ENCODE assay signal across 9 mouse cellular contexts in the genomic region with DNA sequence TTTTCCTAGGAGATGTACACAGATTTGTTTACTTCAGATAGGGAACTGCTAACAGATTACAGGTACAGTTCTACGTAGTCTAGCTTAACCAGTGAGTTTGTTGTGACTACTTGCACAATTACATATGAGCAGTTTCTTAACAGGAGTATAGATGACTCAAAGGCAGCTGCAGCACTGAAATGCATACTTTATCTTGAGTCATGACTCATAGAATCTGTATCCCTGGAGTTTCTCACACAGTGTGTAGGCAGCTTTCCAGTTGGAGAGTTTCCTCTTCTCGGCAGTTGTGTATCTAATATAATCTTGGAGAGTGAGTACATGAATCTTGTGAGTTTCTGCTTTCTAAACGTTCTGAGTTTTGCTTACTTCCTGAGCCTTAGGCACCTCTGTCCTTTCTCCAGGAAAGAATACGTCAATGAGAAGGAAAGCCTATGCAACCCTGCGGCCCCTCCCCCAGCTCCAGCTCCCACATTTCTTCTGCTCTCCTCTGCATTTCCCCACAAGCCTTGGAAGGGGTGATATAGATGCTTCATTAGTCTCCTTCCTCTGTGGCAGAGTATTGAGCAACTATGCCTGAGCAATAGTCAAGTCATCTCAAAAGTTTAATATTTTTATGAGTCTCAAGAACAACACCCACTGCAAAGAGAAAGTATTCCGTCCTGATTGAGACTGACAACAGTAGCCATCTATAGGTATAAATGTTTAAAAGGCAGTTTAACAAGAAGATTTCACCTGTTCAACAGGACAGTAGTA. TPM values are rescaled to one million over a fixed set of nuclear protein-coding genes. Genes with fewer than 3 reads are reported as not detected.
DNase-seq lines count a peak whose midpoint lies in the region; ATAC-seq and TF ChIP-seq lines count a peak whose summit lies in the region.
"Had no signal": no experiment of that assay in that cellular context is flagged by ENCODE, and none has a peak within 500 bp of the region (broad histone marks: within the 10 kb centered on the region; RNA-seq: fewer than 3 reads in every experiment).

No protein-coding gene starts in this region.

- H3K4me1 ChIP-seq in heart, embryonic 14.5 days (ENCODE audit: control insufficient read depth in 2 of 2, insufficient read depth in 2 of 2, low read length in 2 of 2), result peaks cover 0 to 6% of the 10 kb centered on the region in 2 experiments; a peak in 1 of 4 replicates
- H3K4me1 ChIP-seq in heart, adult 2 months (ENCODE audit: control insufficient read depth, insufficient read depth, low read length), result no peaks in the 10 kb centered on the region
- H3K4me1 ChIP-seq in heart, embryonic 15.5 days (replicated peaks), result 0 out of 2 replicates have a peak, but pooled peaks cover 6% of the 10 kb centered on the region
- H3K4me1 ChIP-seq in midbrain, postnatal 0 days (ENCODE audit: insufficient read depth, low read length), result no peaks in the 10 kb centered on the region
- no peaks in the 10 kb centered on the region for H3K4me1 ChIP-seq in midbrain, embryonic 13.5 days (replicated peaks)
- H3K4me1 ChIP-seq: embryonic facial prominence, embryonic 13.5 days had no signal

- no peak overlapping the region for H3K9ac ChIP-seq in heart, embryonic 14.5 days (ENCODE audit: low read length)
- no peak overlapping the region for H3K9ac ChIP-seq in heart, adult 2 months (ENCODE audit: low read depth, low read length)
- no peak overlapping the region for H3K9ac ChIP-seq in heart, embryonic 15.5 days
- H3K9ac ChIP-seq in midbrain, postnatal 0 days (replicated peaks; ENCODE audit: low read length, poor library complexity, severe bottlenecking), result no peak overlapping the region
- H3K9ac ChIP-seq in midbrain, embryonic 13.5 days (replicated peaks), result no peak overlapping the region
- H3K9ac ChIP-seq: embryonic facial prominence, embryonic 13.5 days had no signal

- H3K27ac ChIP-seq in heart, embryonic 14.5 days (replicated peaks in 1 of 2; ENCODE audit: control insufficient read depth in 1 of 2, insufficient read depth in 1 of 2, low read depth in 2 of 2, low read length in 2 of 2), result 0 out of 4 replicates have a peak overlapping the region, but pooled peaks of 1 of the 2 experiments have one; percentile 10
- no peak overlapping the region for H3K27ac ChIP-seq in heart, adult 2 months
- H3K27ac ChIP-seq in heart, embryonic 15.5 days, result peak overlapping the region; percentile 52; the same call in 1 of the 2 replicates
- no peak overlapping the region for H3K27ac ChIP-seq in midbrain, postnatal 0 days (ENCODE audit: low read depth, low read length)
- H3K27ac ChIP-seq in midbrain, embryonic 13.5 days, result no peak overlapping the region
- H3K27ac ChIP-seq: embryonic facial prominence, embryonic 13.5 days had no signal

- H3K4me2 ChIP-seq in heart, embryonic 14.5 days (ENCODE audit: low read length), result peak overlapping the region; percentile 28
- 0 out of 2 replicates have a peak overlapping the region, but pooled peaks have one; percentile 8 for H3K4me2 ChIP-seq in heart, embryonic 15.5 days
- H3K4me2 ChIP-seq in myocyte (ENCODE audit: low read depth), result peak overlapping the region; percentile 76
- H3K4me2 ChIP-seq in midbrain, postnatal 0 days (ENCODE audit: low read depth, low read length, poor library complexity, severe bottlenecking), result no peak overlapping the region
- no peak overlapping the region for H3K4me2 ChIP-seq in midbrain, embryonic 13.5 days (replicated peaks)
- H3K4me2 ChIP-seq: embryonic facial prominence, embryonic 13.5 days had no signal

- TF ChIP-seq POLR2A in heart, adult 2 months (IDR thresholded peaks at IDR 0.05; ENCODE audit: insufficient read depth, low read depth, low read length), result no peak
- no peak for TF ChIP-seq POLR2A in myocyte (IDR thresholded peaks at IDR 0.05; ENCODE audit: insufficient read length, low read depth)

- intact Hi-C loops in heart, adult 2 months (cut with DNase I), result no loop called here

- H3K4me3 ChIP-seq in heart, embryonic 14.5 days (ENCODE audit: control insufficient read depth in 1 of 2, insufficient read depth in 1 of 2, low read depth in 1 of 2, low read length in 2 of 2), result no peak overlapping the region
- no peak overlapping the region for H3K4me3 ChIP-seq in heart, adult 2 months
- H3K4me3 ChIP-seq in heart, embryonic 15.5 days, result no peak overlapping the region
- no peak overlapping the region for H3K4me3 ChIP-seq in myocyte
- H3K4me3 ChIP-seq in midbrain, postnatal 0 days (ENCODE audit: low read depth, low read length), result no peak overlapping the region
- no peak overlapping the region for H3K4me3 ChIP-seq in midbrain, embryonic 13.5 days (replicated peaks)
- H3K4me3 ChIP-seq: embryonic facial prominence, embryonic 13.5 days had no signal

- TF ChIP-seq EP300 in heart, adult 2 months (IDR thresholded peaks at IDR 0.05; ENCODE audit: insufficient read depth, low read depth, low read length), result no peak

- no peaks in the 10 kb centered on the region for H3K9me3 ChIP-seq in heart, embryonic 14.5 days (ENCODE audit: control insufficient read depth, low read length)
- H3K9me3 ChIP-seq in heart, embryonic 15.5 days (replicated peaks), result no peaks in the 10 kb centered on the region
- H3K9me3 ChIP-seq in midbrain, postnatal 0 days (ENCODE audit: low read length), result no peaks in the 10 kb centered on the region
- no peaks in the 10 kb centered on the region for H3K9me3 ChIP-seq in midbrain, embryonic 13.5 days
- H3K9me3 ChIP-seq: embryonic facial prominence, embryonic 13.5 days had no signal

- TF ChIP-seq CTCF in heart, adult 2 months (IDR thresholded peaks at IDR 0.05), result no peak
- no peak for TF ChIP-seq CTCF in midbrain, postnatal 0 days (IDR thresholded peaks at IDR 0.05)

- no peaks in the 10 kb centered on the region for H3K27me3 ChIP-seq in heart, embryonic 14.5 days (ENCODE audit: control insufficient read depth, insufficient read depth, low read length)
- H3K27me3 ChIP-seq in heart, adult 2 months (ENCODE audit: control insufficient read depth, insufficient read depth, low read length), result no peaks in the 10 kb centered on the region
- H3K27me3 ChIP-seq in heart, embryonic 15.5 days, result no peaks in the 10 kb centered on the region
- H3K27me3 ChIP-seq in myocyte (ENCODE audit: control insufficient read depth, insufficient read depth, insufficient read length), result no peaks in the 10 kb centered on the region
- no peaks in the 10 kb centered on the region for H3K27me3 ChIP-seq in midbrain, postnatal 0 days (ENCODE audit: insufficient read depth, low read length)
- H3K27me3 ChIP-seq in midbrain, embryonic 13.5 days, result no peaks in the 10 kb centered on the region
- H3K27me3 ChIP-seq: embryonic facial prominence, embryonic 13.5 days had no signal

- no peaks in the 10 kb centered on the region for H3K79me2 ChIP-seq in heart, adult 2 months (replicated peaks; ENCODE audit: control insufficient read depth, insufficient read depth, low read length)
- H3K79me2 ChIP-seq in myocyte (ENCODE audit: control insufficient read depth, insufficient read depth), result no peaks in the 10 kb centered on the region

- peak; percentile 50; the same call in 1 of the 2 replicates for ATAC-seq in heart, embryonic 14.5 days (ENCODE audit: insufficient number of reproducible peaks, insufficient read depth, low FRiP score, low read depth)
- peak; percentile 60 for ATAC-seq in heart, embryonic 15.5 days (replicated peaks; ENCODE audit: insufficient number of reproducible peaks, insufficient read depth, low FRiP score, low read depth)
- no peak for ATAC-seq in midbrain, postnatal 0 days (ENCODE audit: low FRiP score)
- no peak for ATAC-seq in midbrain, embryonic 13.5 days
- ATAC-seq in inflammation-experienced regulatory T-cells, adult 6 months, result no peak

- no peak overlapping the region for H3ac ChIP-seq in myocyte (ENCODE audit: control insufficient read depth, insufficient read length)

- 40% methylated on average over 6 of the region's 6 CpGs for WGBS in heart, embryonic 14.5 days
- WGBS in heart, adult 2 months, result 33% methylated on average over 6 of the region's 6 CpGs
- 38% methylated on average over 6 of the region's 6 CpGs for WGBS in heart, embryonic 15.5 days
- WGBS in midbrain, postnatal 0 days, result 76% methylated on average over 6 of the region's 6 CpGs
- 77% methylated on average over 6 of the region's 6 CpGs for WGBS in midbrain, embryonic 13.5 days

- no peak for DNase-seq in heart, adult 2 months
- DNase-seq in NIH3T3 (ENCODE audit: low read depth), result peak; percentile 95
- no peak for DNase-seq in midbrain, postnatal 0 days (ENCODE audit: low spot score)

- no peaks in the 10 kb centered on the region for H3K36me3 ChIP-seq in heart, embryonic 14.5 days (ENCODE audit: control insufficient read depth, insufficient read depth, low read length)
- no peaks in the 10 kb centered on the region for H3K36me3 ChIP-seq in heart, adult 2 months (ENCODE audit: control insufficient read depth, insufficient read depth, low read length)
- no peaks in the 10 kb centered on the region for H3K36me3 ChIP-seq in heart, embryonic 15.5 days
- no peaks in the 10 kb centered on the region for H3K36me3 ChIP-seq in myocyte (ENCODE audit: control insufficient read depth, insufficient read depth)
- H3K36me3 ChIP-seq in midbrain, postnatal 0 days (ENCODE audit: insufficient read depth, low read length), result no peaks in the 10 kb centered on the region
- H3K36me3 ChIP-seq in midbrain, embryonic 13.5 days, result no peaks in the 10 kb centered on the region
- H3K36me3 ChIP-seq: embryonic facial prominence, embryonic 13.5 days had no signal

RNA-seq across cellular contexts. Expression of a gene that starts 15.0 kb away (rescaled TPM):
- 1.4 and 2.7 TPM in 2 replicates for polyA plus RNA-seq in heart, embryonic 14.5 days (2014; fragmentation: Nextera tagmentation; extraction: Ambion mirVana)
- under 1 TPM; 0.37 to 0.89 TPM for total RNA-seq in heart, adult 2 months (2021)
- polyA plus RNA-seq in heart, adult 2 months (2012; rRNA removed), result 0.49 and 0.50 TPM in 2 replicates
- polyA plus RNA-seq in heart, embryonic 15.5 days (2015; fragmentation: Nextera tagmentation; extraction: Ambion mirVana), result 1.6 and 1.9 TPM in 2 replicates
- polyA plus RNA-seq in myocyte (2012; fragmentation: generic; extraction: Trizol), result 2.3 TPM
- total RNA-seq in midbrain, postnatal 0 days (2014; rRNA removed), result 9.3 and 13.8 TPM in 2 replicates
- 8.4 and 9.0 TPM in 2 replicates for polyA plus RNA-seq in midbrain, postnatal 0 days (2015; fragmentation: Nextera tagmentation; extraction: Ambion mirVana)
- 5.8 and 8.3 TPM in 2 replicates for polyA plus RNA-seq in midbrain, embryonic 13.5 days (2015; fragmentation: Nextera tagmentation; extraction: Ambion mirVana)
- polyA plus RNA-seq in inflammation-experienced regulatory T-cells, adult 6 months (2017; shearing (Covaris generic)), result not detected

RNA-seq across cellular contexts. Expression of a gene that starts 45.4 kb away (rescaled TPM):
- 3.5 and 3.6 TPM in 2 replicates for polyA plus RNA-seq in heart, embryonic 14.5 days (2014; fragmentation: Nextera tagmentation; extraction: Ambion mirVana)
- total RNA-seq in heart, adult 2 months (2021), result under 1 TPM; 0.44 to 0.52 TPM
- polyA plus RNA-seq in heart, adult 2 months (2012; rRNA removed), result 1.00 and 1.2 TPM in 2 replicates
- polyA plus RNA-seq in heart, embryonic 15.5 days (2015; fragmentation: Nextera tagmentation; extraction: Ambion mirVana), result 1.9 and 2.9 TPM in 2 replicates
- 15.5 TPM for polyA plus RNA-seq in myocyte (2012; fragmentation: generic; extraction: Trizol)
- total RNA-seq in midbrain, postnatal 0 days (2014; rRNA removed), result 11.0 and 14.7 TPM in 2 replicates
- polyA plus RNA-seq in midbrain, postnatal 0 days (2015; fragmentation: Nextera tagmentation; extraction: Ambion mirVana), result 4.3 and 4.8 TPM in 2 replicates
- polyA plus RNA-seq in midbrain, embryonic 13.5 days (2015; fragmentation: Nextera tagmentation; extraction: Ambion mirVana), result 5.6 and 6.6 TPM in 2 replicates
- under 1 TPM in 2 of 3 experiments, not detected in 1; 0.04 to 0.12 TPM for polyA plus RNA-seq in inflammation-experienced regulatory T-cells, adult 6 months (2017; shearing (Covaris generic))

Comparison
In these comparisons a context has a peak if more than half of its experiments do, and no peak if none do; other contexts are left out.
1. ATAC-seq: peak in heart, embryonic 14.5 days (single experiment) and heart, embryonic 15.5 days (single experiment); none in midbrain, postnatal 0 days (single experiment), midbrain, embryonic 13.5 days (single experiment) and inflammation-experienced regulatory T-cells, adult 6 months (single experiment).
2. H3K4me2 ChIP-seq: peak in heart, embryonic 14.5 days (single experiment), heart, embryonic 15.5 days (single experiment) and myocyte (single experiment); none in midbrain, postnatal 0 days (single experiment) and midbrain, embryonic 13.5 days (single experiment).